Mouse (Mus musculus): ENCODE measurements around the gene Gm20883. TPM values are rescaled to one million over a fixed set of nuclear protein-coding genes. Genes with fewer than 3 reads are reported as not detected.
"Not testable (repeated sequence)": the region's sequence is repeated elsewhere in the genome, so short reads cannot be mapped to it uniquely, and the experiment has no call there.

Gm20883 gene
- polyA plus RNA-seq (2012; rRNA removed): not detected in 2 replicates
- polyA plus RNA-seq (2014; fragmentation: Nextera tagmentation; extraction: Ambion mirVana): not detected in 2 replicates

DNA sequence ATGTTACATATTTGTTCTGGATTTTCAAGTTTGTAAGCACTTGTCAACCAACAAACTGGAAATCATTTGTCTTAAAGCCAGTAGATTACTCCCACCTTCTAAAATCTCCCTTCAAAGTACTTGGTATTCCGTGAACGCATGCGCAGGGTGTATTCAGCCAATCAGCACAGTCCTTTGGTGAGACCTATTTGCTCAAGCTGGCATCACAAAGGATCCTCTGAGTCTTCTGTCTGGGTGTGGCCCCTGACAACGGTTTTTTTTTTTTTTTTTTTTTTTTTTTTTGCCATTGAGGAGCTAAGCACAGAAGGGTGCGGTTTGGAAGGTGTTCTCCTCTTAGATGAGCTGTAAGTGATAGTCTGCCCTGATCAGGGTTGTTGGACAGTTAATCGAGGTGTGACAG lies at the start of gene Gm20883:
Gm20883 (plus strand) TSS at position 301 of the 400 bp plus-strand sequence.
- not testable (repeated sequence) for H3K4me3 ChIP-seq (ENCODE audit: insufficient read depth in 1 of 2, low read depth in 2 of 2, low read length in 2 of 2); H3K9ac ChIP-seq (replicated peaks); DNase-seq (ENCODE audit: low read depth in 3 of 3, low spot score in 3 of 3); H3K36me3 ChIP-seq (replicated peaks; ENCODE audit: control insufficient read depth, insufficient read depth, low read depth); H3K9me3 ChIP-seq (ENCODE audit: control insufficient read depth, low read length); ATAC-seq (ENCODE audit: insufficient read depth); H3K4me2 ChIP-seq (ENCODE audit: low read depth); H3K27me3 ChIP-seq (ENCODE audit: control insufficient read depth, insufficient read depth, low read length); H3K27ac ChIP-seq; H3K4me1 ChIP-seq (replicated peaks; ENCODE audit: control insufficient read depth in 2 of 2, insufficient read depth in 2 of 2, low read length in 1 of 2)
- no CpG with 5 or more reads among the region's 6 CpGs for WGBS (ENCODE audit: insufficient replicate concordance)
